Mouse (Mus musculus) lung, embryonic 14.5 days (tissue): Measurements from ENCODE around the gene Hook2. TPM values are rescaled to one million over a fixed set of nuclear protein-coding genes. Genes with fewer than 3 reads are reported as not detected.
A peak's percentile ranks its signal among the peaks of the same experiment; 100 is the strongest.

Source experiments
- ATAC-seq: fragments of 200-750 bp; cut with Nextera tagmentation; 2 replicates; pipeline ENCODE4 v1.8.0; 2017; ENCODE audit warnings: mild to moderate bottlenecking, moderate TSS enrichment, moderate library complexity; ENCODE audit not compliant: insufficient read depth
- DNase-seq: peaks from one replicate; pipeline ENCODE4 v3.0.0-alpha.2; 2015
- H3K27ac ChIP-seq: fragments of 300-500 bp; sonication (generic); 2 replicates; pipeline ENCODE4 v1.5.1; 2014; ENCODE audit warnings: low read depth, mild to moderate bottlenecking, moderate library complexity
- H3K27me3 ChIP-seq: fragments of 300-500 bp; sonication (generic); 2 replicates; pipeline ENCODE4 v1.6.1; 2014; ENCODE audit warnings: low read length, control low read depth; ENCODE audit not compliant: insufficient read depth
- H3K36me3 ChIP-seq: fragments of 300-500 bp; sonication (generic); 2 replicates; pipeline ENCODE4 v1.6.1; 2014; ENCODE audit warnings: control low read depth; ENCODE audit not compliant: insufficient read depth
- H3K4me1 ChIP-seq: fragments of 300-500 bp; sonication (generic); 2 replicates; pipeline ENCODE4 v1.6.1; 2014; ENCODE audit warnings: antibody characterized with exemption, control low read depth; ENCODE audit not compliant: insufficient read depth
- H3K4me2 ChIP-seq: fragments of 300-500 bp; sonication (generic); 2 replicates; pipeline ENCODE4 v1.6.1; 2014; ENCODE audit warnings: mild to moderate bottlenecking
- H3K4me3 ChIP-seq: fragments of 300-500 bp; sonication (generic); 2 replicates; pipeline ENCODE4 v1.5.1; 2014; ENCODE audit warnings: low read depth, low read length
- H3K9ac ChIP-seq: fragments of 300-500 bp; sonication (generic); 2 replicates; pipeline ENCODE4 v1.6.1; 2014
- H3K9me3 ChIP-seq: fragments of 300-500 bp; sonication (generic); 2 replicates; pipeline ENCODE4 v1.6.1; 2016; ENCODE audit warnings: low read depth, low read length, control low read depth
- CTCF ChIP-seq: IDR thresholded peaks from 2 replicates; pipeline ENCODE4 v1.5.1; 2016; ENCODE audit warnings: antibody characterized with exemption, low read depth
- WGBS: fragments of 180-500 bp; shearing (Covaris S2); extraction: QIAGEN DNeasy Blood & Tissue Kit; methylation state at CpG from one replicate; pipeline ENCODE4 v1.1.7; 2014; 5-methylcytosine and 5-hydroxymethylcytosine counted together
- polyA plus RNA-seq: library from polyadenylated mRNA; unstranded; fragments of >200 nt; fragmentation: Nextera tagmentation; extraction: Ambion mirVana; gene quantifications from 2 replicates; pipeline ENCODE4 v1.2.1, GENCODE M21; 2014

The Hook2 gene
- polyA plus RNA-seq, 1 experiment from 2014 or later = 18.0 TPM

DNA sequence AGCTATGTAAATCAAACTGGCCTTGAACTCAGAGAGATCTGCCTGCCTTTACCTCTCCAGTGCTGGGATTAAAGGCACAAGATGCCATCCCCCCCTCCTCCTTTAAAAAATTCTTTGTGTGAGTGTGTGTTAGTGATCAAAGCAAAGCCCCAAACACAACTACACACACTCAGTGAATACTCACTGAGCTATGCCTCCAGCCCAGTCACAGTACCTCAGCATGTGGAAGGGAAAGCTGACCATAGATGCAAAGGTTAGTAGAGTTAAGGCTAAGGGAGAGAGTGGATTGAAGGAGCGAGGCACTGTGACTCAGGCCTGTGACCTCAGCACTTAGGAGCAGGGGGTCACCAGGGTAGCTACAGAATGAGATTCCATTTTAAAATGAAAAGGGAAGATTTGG, 17.3 kb upstream of the Hook2 start:
- H3K4me2 ChIP-seq = no peak overlapping the region
- no peak for ATAC-seq
- DNase-seq = no peak
- no peaks in the 10 kb centered on the region for H3K9me3 ChIP-seq
- no peak for TF ChIP-seq CTCF
- peaks cover 5% of the 10 kb centered on the region for H3K27me3 ChIP-seq
- no peak overlapping the region for H3K4me3 ChIP-seq
- H3K36me3 ChIP-seq = peaks cover 47% of the 10 kb centered on the region
- H3K4me1 ChIP-seq = peaks cover 8% of the 10 kb centered on the region
- H3K27ac ChIP-seq = no peak overlapping the region
- 92% methylated on average over 1 of the region's 1 CpGs for WGBS
- no peak overlapping the region for H3K9ac ChIP-seq

DNA sequence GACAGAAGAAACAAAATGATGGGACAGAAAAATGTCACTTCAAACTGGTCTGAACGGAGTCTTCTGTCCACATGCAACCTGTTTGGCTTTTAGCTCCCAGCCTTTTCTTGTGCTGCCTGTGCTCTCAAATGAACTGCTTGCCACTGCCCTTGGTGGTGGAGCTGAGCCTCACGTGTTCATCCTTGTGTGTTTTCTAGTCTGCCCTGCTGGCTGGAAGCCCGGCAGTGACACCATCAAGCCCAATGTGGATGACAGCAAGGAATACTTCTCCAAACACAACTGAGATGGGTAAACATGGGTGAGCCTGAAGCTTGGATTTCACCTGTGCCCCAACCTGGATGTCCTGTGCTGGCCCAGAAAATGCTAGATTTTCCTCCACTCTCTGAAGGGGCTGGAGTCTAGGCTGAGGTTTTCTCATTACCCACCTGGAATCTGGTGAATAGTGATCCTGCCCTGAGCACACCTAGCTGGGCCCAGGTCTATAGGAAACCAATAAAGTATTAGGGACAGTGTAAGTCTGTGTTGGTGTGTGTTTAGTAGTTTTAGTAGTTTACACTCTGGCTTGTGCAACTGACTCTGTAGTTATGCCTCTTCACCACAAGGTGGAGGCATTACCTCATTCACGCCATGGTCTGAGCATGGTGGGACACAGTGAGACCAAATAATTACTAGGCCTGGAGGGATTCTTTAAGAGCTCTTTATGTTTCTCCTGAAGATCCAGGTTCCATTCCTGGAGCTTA, 16.4 kb upstream of the Hook2 start:
- ATAC-seq (0 out of 2 replicates have a peak, but pooled peaks have one; percentile 6), DNase-seq (peak; percentile 89)
- Histone ChIP-seq H3K9me3 (no peaks in the 10 kb centered on the region), H3K4me2 (peak overlapping the region; percentile 29; the same call in 1 of the 2 replicates), H3K9ac (no peak overlapping the region), H3K27me3 (peaks cover 5% of the 10 kb centered on the region), H3K4me1 (peaks cover 9% of the 10 kb centered on the region), H3K27ac (no peak overlapping the region), H3K4me3 (no peak overlapping the region), H3K36me3 (peaks cover 47% of the 10 kb centered on the region)
- WGBS = 60% methylated on average over 4 of the region's 4 CpGs
- peak; percentile 95 for TF ChIP-seq CTCF

DNA sequence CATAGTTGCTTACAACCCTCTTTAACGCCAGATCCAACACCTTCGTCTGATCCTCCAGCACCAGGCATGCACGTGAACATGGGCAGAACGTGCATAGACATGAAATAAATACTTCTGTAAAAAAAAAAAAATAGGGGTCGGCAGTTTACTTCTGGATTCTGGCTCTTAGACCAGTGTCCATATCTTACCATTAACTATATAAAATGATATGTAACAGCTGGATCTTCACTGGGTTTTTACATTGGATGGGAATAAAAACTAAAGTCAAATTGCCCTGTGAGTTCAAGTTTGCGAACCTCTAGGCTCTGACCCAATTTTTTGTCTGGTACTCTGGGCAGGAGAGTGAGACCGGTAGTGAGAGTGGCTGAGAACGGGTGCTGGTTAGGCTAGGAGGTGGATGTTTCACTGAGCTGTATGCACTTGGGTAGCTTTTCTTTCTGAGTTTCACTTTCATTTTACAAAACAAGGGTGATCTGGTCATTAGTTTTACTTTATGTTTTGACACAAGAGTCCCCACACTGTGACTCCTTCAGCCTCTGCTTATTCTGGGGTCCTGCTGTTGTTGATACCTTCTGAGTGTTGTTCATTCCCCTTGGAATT, 15.8 kb upstream of the Hook2 start:
- no peak overlapping the region for H3K27ac ChIP-seq
- peaks cover 47% of the 10 kb centered on the region for H3K36me3 ChIP-seq
- no peak overlapping the region for H3K4me3 ChIP-seq
- ATAC-seq = no peak
- TF ChIP-seq CTCF = no peak
- peak overlapping the region; percentile 29; the same call in 1 of the 2 replicates for H3K4me2 ChIP-seq
- peaks cover 15% of the 10 kb centered on the region for H3K4me1 ChIP-seq
- peaks cover 5% of the 10 kb centered on the region for H3K27me3 ChIP-seq
- H3K9ac ChIP-seq = no peak overlapping the region
- DNase-seq = no peak
- H3K9me3 ChIP-seq = no peaks in the 10 kb centered on the region
- 79% methylated on average over 8 of the region's 8 CpGs for WGBS

DNA sequence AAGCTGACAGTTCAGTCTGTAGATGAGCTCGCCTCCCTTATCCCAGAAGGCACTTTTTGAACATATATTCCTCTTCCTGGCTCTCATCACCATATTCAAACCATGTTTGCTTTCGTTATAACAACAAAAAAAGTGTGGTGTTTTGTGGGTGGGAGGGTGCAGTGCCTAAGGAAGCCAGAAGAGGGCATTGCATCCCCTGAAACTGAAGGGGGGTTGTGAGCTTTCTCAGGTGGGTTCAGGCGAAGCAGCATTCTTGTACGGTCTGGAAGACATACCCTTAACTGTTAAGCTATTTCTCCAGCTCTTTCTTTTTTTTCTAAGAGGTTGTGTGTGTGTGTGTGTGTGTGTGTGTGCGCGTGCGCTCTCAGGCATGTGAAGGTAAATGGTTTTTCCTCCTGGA, 15.0 kb upstream of the Hook2 start:
- TF ChIP-seq CTCF = peak; percentile 91
- no peak for ATAC-seq
- Histone ChIP-seq H3K4me2 (peak overlapping the region; percentile 99), H3K4me1 (peaks cover 22% of the 10 kb centered on the region), H3K9me3 (no peaks in the 10 kb centered on the region), H3K27me3 (peaks cover 5% of the 10 kb centered on the region), H3K36me3 (peaks cover 47% of the 10 kb centered on the region), H3K4me3 (peak overlapping the region; percentile 55), H3K27ac (peak overlapping the region; percentile 89), H3K9ac (peak overlapping the region; percentile 64; the same call in 1 of the 2 replicates)
- 29% methylated on average over 7 of the region's 7 CpGs for WGBS
- DNase-seq = peak; percentile 76

DNA sequence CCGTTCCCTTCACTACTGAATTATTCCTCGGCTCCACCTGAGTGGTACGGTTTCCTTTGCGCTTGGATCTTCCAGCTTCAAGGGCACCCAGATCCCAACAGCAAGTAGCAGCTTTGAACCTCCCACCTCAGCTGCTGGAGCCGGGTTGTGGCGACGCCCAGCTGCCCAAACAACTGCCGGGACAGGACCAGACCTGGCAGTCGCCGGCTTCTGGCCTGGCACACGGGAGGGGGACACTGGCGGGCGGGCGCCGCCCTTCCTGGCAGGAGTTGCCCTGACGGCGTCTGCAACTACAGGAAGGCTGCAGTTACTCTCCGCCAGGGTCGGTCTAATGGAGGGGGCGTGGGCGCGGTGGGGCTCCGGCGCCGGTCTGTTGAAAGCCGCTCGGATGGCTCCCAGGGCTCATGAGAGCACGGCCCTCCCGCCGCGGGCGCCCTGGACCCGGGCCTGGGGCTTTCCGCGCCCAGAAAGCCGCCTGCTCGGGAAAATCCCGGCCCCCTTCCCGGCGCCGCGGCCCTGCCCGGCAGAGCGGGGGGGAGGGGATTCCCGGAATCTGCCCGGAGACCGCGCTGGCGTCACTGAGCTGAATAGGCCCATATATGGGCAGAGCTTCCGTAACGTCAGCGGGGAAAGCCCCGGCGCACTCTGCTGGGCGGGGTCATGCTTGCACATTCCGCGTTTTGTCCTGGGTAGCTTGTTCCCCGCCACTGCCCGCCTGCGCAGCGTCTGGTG, 14.2 kb upstream of the Hook2 start:
- H3K27me3 ChIP-seq = peaks cover 5% of the 10 kb centered on the region
- peak overlapping the region; percentile 55 for H3K4me3 ChIP-seq
- under 1% methylated on average over 59 of the region's 61 CpGs for WGBS
- peaks cover 30% of the 10 kb centered on the region for H3K4me1 ChIP-seq
- H3K36me3 ChIP-seq = peaks cover 39% of the 10 kb centered on the region
- peak overlapping the region; percentile 89 for H3K27ac ChIP-seq
- H3K4me2 ChIP-seq = peak overlapping the region; percentile 99
- peak; percentile 98 for DNase-seq
- peak overlapping the region; percentile 64 for H3K9ac ChIP-seq
- TF ChIP-seq CTCF = peak; percentile 35
- no peaks in the 10 kb centered on the region for H3K9me3 ChIP-seq
- ATAC-seq = peak; percentile 78

DNA sequence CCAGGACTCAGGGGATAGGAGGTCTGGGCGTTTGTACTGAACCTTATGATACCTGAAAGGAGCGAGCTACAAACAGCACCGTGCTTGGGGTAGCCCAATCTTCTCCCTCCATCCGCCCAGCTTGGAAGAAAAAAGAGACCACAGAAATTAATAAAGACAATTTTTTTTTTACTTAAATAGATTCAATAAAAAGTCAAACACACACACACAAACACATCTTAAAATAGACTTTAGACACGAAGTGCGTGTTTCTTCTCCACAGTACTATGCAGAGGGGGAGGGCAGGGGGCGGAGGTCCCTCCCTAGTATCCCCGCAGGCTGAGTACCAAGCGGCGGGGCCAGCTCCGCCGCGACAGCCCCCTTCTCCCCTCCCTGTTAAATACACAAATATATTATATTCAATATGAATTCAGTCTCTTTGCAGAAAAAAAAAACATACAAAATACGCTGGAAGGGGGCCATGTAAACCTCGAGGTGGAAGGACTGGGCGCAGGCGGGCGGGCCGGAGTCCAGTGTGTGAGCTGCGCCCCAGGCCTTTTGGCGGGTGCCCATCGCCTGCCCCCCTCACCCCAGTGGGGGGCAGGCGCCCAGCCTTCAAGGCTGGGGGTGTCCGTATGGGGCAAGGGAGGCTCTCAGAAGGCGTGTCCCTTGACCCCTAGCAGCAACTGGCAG, 13.5 kb upstream of the Hook2 start:
- Histone ChIP-seq H3K9ac (peak overlapping the region; percentile 64), H3K4me1 (peaks cover 37% of the 10 kb centered on the region), H3K4me3 (peak overlapping the region; percentile 55), H3K4me2 (peak overlapping the region; percentile 99), H3K27ac (peak overlapping the region; percentile 89), H3K36me3 (peaks cover 32% of the 10 kb centered on the region), H3K9me3 (no peaks in the 10 kb centered on the region), H3K27me3 (peaks cover 5% of the 10 kb centered on the region)
- WGBS = 2% methylated on average over 25 of the region's 25 CpGs
- no peak for ATAC-seq
- no peak for DNase-seq
- no peak for TF ChIP-seq CTCF
